Mouse (Mus musculus) limb, embryonic 15.5 days (tissue): ENCODE results near the gene AY074887. TPM values are rescaled to one million over a fixed set of nuclear protein-coding genes. Genes with fewer than 3 reads are reported as not detected.

Experiments used
- ATAC-seq: fragments of 200-750 bp; cut with Nextera tagmentation; 2 replicates; pipeline ENCODE4 v1.8.0; 2017; ENCODE audit warnings: low read depth, moderate TSS enrichment; ENCODE audit not compliant: insufficient number of reproducible peaks, low FRiP score, low TSS enrichment
- H3K27ac ChIP-seq: fragments of 300-500 bp; sonication (generic); 2 replicates; pipeline ENCODE4 v1.5.1; 2015; ENCODE audit warnings: moderate library complexity, mild to moderate bottlenecking, inconsistent platforms
- H3K27me3 ChIP-seq: fragments of 300-500 bp; sonication (generic); 2 replicates; pipeline ENCODE4 v1.6.1; 2015; ENCODE audit warnings: inconsistent platforms
- H3K36me3 ChIP-seq: fragments of 300-500 bp; sonication (generic); 2 replicates; pipeline ENCODE4 v1.6.1; 2015; ENCODE audit warnings: inconsistent platforms
- H3K4me1 ChIP-seq: fragments of 300-500 bp; sonication (generic); 2 replicates; pipeline ENCODE4 v1.6.1; 2015; ENCODE audit warnings: inconsistent platforms
- H3K4me2 ChIP-seq: fragments of 300-500 bp; sonication (generic); 2 replicates; pipeline ENCODE4 v1.6.1; 2015; ENCODE audit warnings: mild to moderate bottlenecking, inconsistent platforms
- H3K4me3 ChIP-seq: fragments of 300-500 bp; sonication (generic); 2 replicates; pipeline ENCODE4 v1.5.1; 2015; ENCODE audit warnings: mild to moderate bottlenecking, inconsistent platforms
- H3K9ac ChIP-seq: fragments of 300-500 bp; sonication (generic); 2 replicates; pipeline ENCODE4 v1.6.1; 2015; ENCODE audit warnings: inconsistent platforms
- H3K9me3 ChIP-seq: fragments of 300-500 bp; sonication (generic); 2 replicates; pipeline ENCODE4 v1.6.1; 2016; ENCODE audit warnings: inconsistent platforms
- whole genome bisulfite sequencing: fragments of 180-500 bp; shearing (Covaris S2); methylation state at CpG from one replicate; pipeline ENCODE4 v1.1.7; 2015; 5-methylcytosine and 5-hydroxymethylcytosine counted together
- polyA plus RNA-seq: library from polyadenylated mRNA; unstranded; fragments of >200 nt; fragmentation: Nextera tagmentation; extraction: Ambion mirVana; gene quantifications from 2 replicates; pipeline ENCODE4 v1.2.1, GENCODE M21; 2015

Gene AY074887
- polyA plus RNA-seq, 1 experiment from 2014 or later: 1.00 TPM

GRCm38 (mm10) chr9:54949465-54949864 is 1.3 kb downstream of the AY074887 start:
- no peak overlapping the region for H3K27ac ChIP-seq

GRCm38 (mm10) chr9:54946256-54946655 is 4.5 kb downstream of the AY074887 start:
- Histone ChIP-seq H3K36me3 (0 out of 2 replicates have a peak, but pooled peaks cover 4% of the 10 kb centered on the region), H3K4me2 (no peak overlapping the region), H3K4me1 (0 out of 2 replicates have a peak, but pooled peaks cover 2% of the 10 kb centered on the region), H3K9ac (no peak overlapping the region), H3K9me3 (no peaks in the 10 kb centered on the region), H3K27ac (no peak overlapping the region), H3K27me3 (no peaks in the 10 kb centered on the region), H3K4me3 (no peak overlapping the region)
- no peak for ATAC-seq
- WGBS: 53% methylated on average over 16 of the region's 16 CpGs

More at GRCm38 (mm10) chr9:54949465-54949864, 1.3 kb downstream of the AY074887 start:
- peaks cover 14% of the 10 kb centered on the region for H3K4me1 ChIP-seq
- no peak for ATAC-seq
- no peak overlapping the region for H3K4me3 ChIP-seq
- no peaks in the 10 kb centered on the region for H3K9me3 ChIP-seq
- H3K36me3 ChIP-seq: peaks cover 25% of the 10 kb centered on the region
- H3K27me3 ChIP-seq: no peaks in the 10 kb centered on the region
- no peak overlapping the region for H3K4me2 ChIP-seq
- H3K9ac ChIP-seq: no peak overlapping the region

DNA sequence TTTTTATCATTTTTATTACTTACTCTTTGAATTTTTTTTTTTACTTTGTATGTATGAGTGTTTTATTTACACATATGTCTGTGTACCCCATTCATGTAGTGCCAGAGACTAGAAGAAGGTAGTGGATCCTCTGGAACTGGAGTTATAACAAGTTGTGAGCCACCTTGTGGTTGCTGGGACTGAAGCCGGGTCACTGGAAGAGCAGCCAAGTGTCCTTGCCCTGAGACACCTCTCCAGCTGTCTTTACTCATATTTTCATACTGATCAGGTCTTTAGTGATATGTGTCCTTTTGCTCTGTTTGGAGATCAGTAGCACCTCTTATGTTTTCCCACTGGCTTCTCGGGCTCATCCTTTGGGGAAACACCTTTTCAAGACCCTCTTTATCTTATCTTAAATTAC is 6.3 kb downstream of the AY074887 start:
- no peaks in the 10 kb centered on the region for H3K4me1 ChIP-seq
- H3K4me3 ChIP-seq: no peak overlapping the region
- 0 out of 2 replicates have a peak, but pooled peaks cover 4% of the 10 kb centered on the region for H3K36me3 ChIP-seq
- no peaks in the 10 kb centered on the region for H3K9me3 ChIP-seq
- H3K27ac ChIP-seq: no peak overlapping the region
- ATAC-seq: no peak
- 64% methylated on average over 2 of the region's 2 CpGs for WGBS
- no peak overlapping the region for H3K9ac ChIP-seq
- no peak overlapping the region for H3K4me2 ChIP-seq
- H3K27me3 ChIP-seq: no peaks in the 10 kb centered on the region

DNA sequence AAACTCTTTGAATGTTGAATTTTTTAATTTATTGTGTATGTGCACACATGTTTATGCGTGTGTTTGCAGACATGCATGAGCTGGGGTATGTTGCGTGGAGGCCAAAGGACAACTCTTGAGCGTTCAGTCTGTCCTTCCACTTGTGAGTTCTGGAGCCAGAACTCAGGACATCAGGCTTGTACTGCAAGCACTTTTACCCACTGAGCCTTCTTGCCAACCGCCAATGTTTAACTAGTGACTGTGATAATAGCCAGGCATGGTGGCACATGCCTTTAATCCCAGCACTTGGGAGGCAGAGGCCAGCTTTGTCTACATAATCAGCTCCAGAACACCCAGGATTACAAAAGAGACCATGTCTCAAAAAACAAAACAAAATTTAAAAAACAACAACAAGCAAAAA is 8.7 kb downstream of the AY074887 start:
- H3K4me1 ChIP-seq: no peaks in the 10 kb centered on the region
- H3K27ac ChIP-seq: no peak overlapping the region
- 0 out of 2 replicates have a peak, but pooled peaks cover 4% of the 10 kb centered on the region for H3K36me3 ChIP-seq
- H3K9ac ChIP-seq: no peak overlapping the region
- H3K4me3 ChIP-seq: no peak overlapping the region
- 85% methylated on average over 4 of the region's 4 CpGs for WGBS
- no peak for ATAC-seq
- no peaks in the 10 kb centered on the region for H3K9me3 ChIP-seq
- no peak overlapping the region for H3K4me2 ChIP-seq
- no peaks in the 10 kb centered on the region for H3K27me3 ChIP-seq

GRCm38 (mm10) chr9:54932379-54932778 is 18.4 kb downstream of the AY074887 start:
- Histone ChIP-seq H3K9me3 (no peaks in the 10 kb centered on the region), H3K4me2 (no peak overlapping the region), H3K4me1 (no peaks in the 10 kb centered on the region), H3K36me3 (no peaks in the 10 kb centered on the region), H3K27ac (no peak overlapping the region), H3K4me3 (no peak overlapping the region), H3K9ac (no peak overlapping the region), H3K27me3 (no peaks in the 10 kb centered on the region)
- no peak for ATAC-seq
- WGBS: 62% methylated on average over 2 of the region's 2 CpGs

- no peak overlapping the region for H3K4me2 ChIP-seq
- H3K27ac ChIP-seq: no peak overlapping the region
- ATAC-seq: no peak
- H3K36me3 ChIP-seq: no peaks in the 10 kb centered on the region
- WGBS: 6% methylated on average over 1 of the region's 1 CpGs
- no peaks in the 10 kb centered on the region for H3K27me3 ChIP-seq
- H3K9ac ChIP-seq: no peak overlapping the region
- no peaks in the 10 kb centered on the region for H3K9me3 ChIP-seq
- H3K4me1 ChIP-seq: no peaks in the 10 kb centered on the region
- no peak overlapping the region for H3K4me3 ChIP-seq
These were observed 19.0 kb downstream of the AY074887 start for GRCm38 (mm10) chr9:54931765-54932164.

DNA sequence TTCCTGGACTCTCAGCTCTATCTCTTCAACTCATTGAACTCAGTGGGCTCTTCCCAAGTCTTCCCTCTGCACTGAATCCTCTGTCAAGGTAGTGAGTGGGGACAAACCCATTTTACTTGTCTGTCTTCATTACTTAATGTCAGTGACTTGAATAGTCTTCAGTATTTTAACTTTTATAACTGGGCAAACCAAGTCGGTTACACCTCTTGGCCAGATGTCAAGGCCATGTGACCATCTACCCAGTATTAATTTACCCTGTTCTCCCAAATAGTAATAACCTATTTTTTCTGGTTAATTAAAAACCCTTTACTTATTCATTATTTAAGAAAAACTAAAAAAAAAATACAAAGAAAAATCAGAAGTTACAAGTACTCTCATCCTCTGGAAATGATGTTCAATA is 20.1 kb downstream of the AY074887 start:
- no peak for ATAC-seq
- Histone ChIP-seq H3K4me2 (no peak overlapping the region), H3K27ac (no peak overlapping the region), H3K27me3 (no peaks in the 10 kb centered on the region), H3K36me3 (no peaks in the 10 kb centered on the region), H3K4me3 (no peak overlapping the region), H3K9ac (no peak overlapping the region), H3K9me3 (no peaks in the 10 kb centered on the region), H3K4me1 (no peaks in the 10 kb centered on the region)
- 84% methylated on average over 1 of the region's 1 CpGs for WGBS

GRCm38 (mm10) chr9:54919946-54920345 is 30.9 kb downstream of the AY074887 start:
- Histone ChIP-seq H3K4me1 (peaks cover 10% of the 10 kb centered on the region; the same call in 1 of the 2 replicates), H3K9me3 (no peaks in the 10 kb centered on the region), H3K27me3 (no peaks in the 10 kb centered on the region), H3K4me3 (no peak overlapping the region), H3K36me3 (peaks cover 13% of the 10 kb centered on the region), H3K9ac (no peak overlapping the region), H3K4me2 (no peak overlapping the region), H3K27ac (no peak overlapping the region)
- ATAC-seq: no peak
- WGBS: 54% methylated on average over 4 of the region's 4 CpGs

DNA sequence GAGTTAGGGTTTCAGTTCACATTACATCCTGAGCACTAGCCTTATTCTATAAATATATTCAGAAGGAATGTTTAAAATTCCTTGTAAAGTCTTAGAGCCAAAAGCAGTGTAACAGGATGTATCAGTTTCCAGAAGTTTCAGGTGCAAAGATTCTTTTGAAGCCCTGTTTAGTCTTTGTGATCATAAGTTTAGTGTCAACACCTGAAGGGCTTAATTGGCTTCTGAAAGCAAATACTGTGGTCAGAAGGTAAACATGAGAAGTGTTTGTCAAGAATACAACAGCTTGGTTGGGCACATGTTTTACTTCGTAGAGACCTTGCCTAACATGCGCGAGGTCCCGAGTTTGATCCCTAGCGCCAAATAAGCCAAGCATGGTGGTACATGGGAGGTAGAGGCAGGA is 32.0 kb downstream of the AY074887 start:
- H3K9me3 ChIP-seq: no peaks in the 10 kb centered on the region
- H3K36me3 ChIP-seq: peaks cover 13% of the 10 kb centered on the region
- H3K4me2 ChIP-seq: no peak overlapping the region
- no peak overlapping the region for H3K4me3 ChIP-seq
- whole genome bisulfite sequencing: 89% methylated on average over 5 of the region's 5 CpGs
- no peak overlapping the region for H3K9ac ChIP-seq
- H3K27ac ChIP-seq: no peak overlapping the region
- peaks cover 10% of the 10 kb centered on the region; the same call in 1 of the 2 replicates for H3K4me1 ChIP-seq
- H3K27me3 ChIP-seq: no peaks in the 10 kb centered on the region
- ATAC-seq: no peak

GRCm38 (mm10) chr9:54918191-54918590 is 32.6 kb downstream of the AY074887 start:
- no peak overlapping the region for H3K9ac ChIP-seq
- no peak overlapping the region for H3K4me3 ChIP-seq
- H3K4me1 ChIP-seq: peaks cover 10% of the 10 kb centered on the region; the same call in 1 of the 2 replicates
- 0 out of 2 replicates have a peak overlapping the region, but pooled peaks have one; percentile 86 for H3K4me2 ChIP-seq
- no peaks in the 10 kb centered on the region for H3K27me3 ChIP-seq
- WGBS: 63% methylated on average over 2 of the region's 2 CpGs
- peaks cover 13% of the 10 kb centered on the region for H3K36me3 ChIP-seq
- ATAC-seq: no peak
- no peaks in the 10 kb centered on the region for H3K9me3 ChIP-seq
- H3K27ac ChIP-seq: no peak overlapping the region

DNA sequence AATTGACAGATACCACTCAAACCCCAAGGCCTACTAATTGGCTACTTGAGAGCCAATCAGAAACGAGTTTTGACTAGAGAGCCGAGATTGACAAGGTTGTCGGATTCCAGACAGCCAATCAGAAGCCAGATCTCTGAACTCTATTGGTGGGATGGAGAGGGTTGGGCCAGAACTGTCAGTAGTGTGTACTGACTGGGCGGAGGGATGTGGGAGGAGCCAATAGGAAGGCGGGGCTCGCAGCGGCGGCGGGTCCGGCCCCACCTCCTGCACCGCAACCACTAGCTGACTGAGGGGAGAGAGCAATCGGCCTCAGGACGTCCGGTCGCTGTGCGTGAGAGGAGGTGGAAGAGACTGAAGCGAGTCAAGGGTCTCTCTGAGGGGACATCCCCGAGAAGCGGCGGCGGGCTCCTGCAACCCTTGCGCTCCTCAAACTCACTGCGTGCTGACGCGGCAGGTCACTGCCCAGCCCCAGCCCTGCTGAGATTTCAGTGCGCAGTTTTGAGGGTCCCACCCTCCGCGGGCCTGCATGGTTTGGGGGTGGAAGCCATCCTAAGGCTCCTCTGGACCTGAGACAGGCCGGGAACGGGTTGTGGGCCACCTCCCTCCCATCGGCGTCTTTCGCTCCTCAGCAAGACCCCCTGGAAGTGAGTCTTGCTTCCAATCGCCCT is 33.7 kb downstream of the AY074887 start, which contains the start of gene Hykk:
Gene Hykk, plus strand, starts transcription at position 274 of the 668 bp plus-strand sequence.
- under 1% methylated on average over 34 of the region's 34 CpGs for WGBS
- H3K27ac ChIP-seq: peak within 1 kb of the TSS; percentile 80

GRCm38 (mm10) chr9:54916401-54916800 is 34.4 kb downstream of the AY074887 start:
- Histone ChIP-seq H3K36me3 (peaks cover 7% of the 10 kb centered on the region; the same call in 1 of the 2 replicates), H3K27me3 (no peaks in the 10 kb centered on the region), H3K4me2 (peak overlapping the region; percentile 86), H3K9me3 (no peaks in the 10 kb centered on the region), H3K9ac (no peak overlapping the region), H3K4me3 (peak overlapping the region; percentile 67), H3K4me1 (peaks cover 10% of the 10 kb centered on the region; the same call in 1 of the 2 replicates), H3K27ac (no peak overlapping the region)
- 75% methylated on average over 8 of the region's 8 CpGs for WGBS
- no peak for ATAC-seq

More for the DNA sequence above, 33.7 kb downstream of the AY074887 start, which contains the start of gene Hykk:
- Histone ChIP-seq H3K4me3 (peak within 1 kb of the TSS; percentile 67), H3K36me3 (peaks cover 6% of the 10 kb centered on the region; the same call in 1 of the 2 replicates), H3K9ac (peak within 1 kb of the TSS; percentile 58), H3K27me3 (no peaks in the 10 kb centered on the region), H3K9me3 (no peaks in the 10 kb centered on the region), H3K4me1 (peaks cover 10% of the 10 kb centered on the region; the same call in 1 of the 2 replicates), H3K4me2 (peak within 1 kb of the TSS; percentile 86)
- ATAC-seq: peak; percentile 99
